Mouse (Mus musculus): ENCODE results near the gene Slc5a4a.
A peak's percentile ranks its signal among the peaks of the same experiment; 100 is the strongest.

Gene Slc5a4a

DNA sequence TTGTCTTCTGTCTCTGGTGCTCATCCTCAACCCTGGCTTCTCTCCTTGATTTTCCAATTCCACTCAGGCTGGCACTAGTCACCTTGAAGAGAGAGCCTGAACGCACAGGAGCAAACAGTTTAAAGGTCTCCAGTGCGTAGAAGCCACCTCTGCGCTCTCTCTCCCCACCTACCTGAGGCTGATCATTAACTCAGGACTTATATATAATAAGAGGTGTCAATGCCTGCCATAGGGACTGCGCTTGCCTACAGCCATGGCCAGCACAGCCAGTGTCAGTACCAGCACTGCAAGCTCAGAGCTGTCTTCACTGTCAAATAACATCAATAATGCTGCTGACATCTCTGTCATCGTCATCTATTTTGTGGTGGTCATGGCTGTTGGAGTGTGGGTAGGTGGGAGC, at the start of gene Slc5a4a:
Gene Slc5a4a, plus strand, starts transcription at position 174 of the 400 bp plus-strand sequence.
- no peak for DNase-seq (ENCODE audit: low spot score in 2 of 2)

DNA sequence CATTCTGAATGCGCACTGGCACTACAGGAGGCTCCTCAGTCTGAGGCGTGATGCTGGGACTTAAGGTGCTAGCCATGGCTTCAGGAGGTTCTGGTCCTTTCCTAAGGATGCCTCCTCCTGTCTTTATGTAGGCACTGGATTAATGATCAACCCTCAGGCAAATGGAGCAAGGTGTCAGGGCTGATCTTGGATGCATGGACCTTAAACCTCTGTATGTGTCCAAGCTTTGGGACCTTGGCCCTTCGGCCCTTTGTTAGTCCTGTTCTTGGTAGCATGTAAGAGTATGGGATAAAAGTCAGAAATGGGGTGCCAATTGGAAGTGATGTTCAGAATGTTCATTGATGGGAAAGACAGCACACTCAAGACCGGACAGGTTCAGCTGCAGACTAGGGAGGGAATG, 36.4 kb upstream of the Slc5a4a start, which contains the start of gene Slc5a4b:
Gene Slc5a4b, minus strand, starts transcription at position 101 of the 400 bp plus-strand sequence.
- no peak for DNase-seq (ENCODE audit: low spot score in 2 of 2)

DNA sequence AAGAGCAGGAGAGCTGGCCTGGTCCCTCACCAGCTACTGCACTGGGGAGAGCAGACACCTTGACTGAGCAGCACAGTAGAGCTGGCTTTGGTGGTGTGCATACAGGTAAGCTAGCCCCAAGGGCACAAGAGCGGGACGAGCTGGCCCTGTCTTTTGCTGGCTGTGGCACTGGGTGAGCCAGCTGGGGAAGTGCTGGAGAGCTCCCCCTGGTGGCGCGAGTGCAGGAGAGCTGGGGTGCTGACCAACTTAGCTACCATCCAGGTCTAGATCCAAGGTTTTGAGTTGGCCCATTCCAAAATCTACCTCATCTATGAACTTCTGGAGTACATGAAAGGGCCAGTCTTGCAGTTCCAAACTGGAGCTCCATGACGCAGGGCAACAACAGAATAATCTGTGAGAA, 29.3 kb upstream of the Slc5a4a start:
- DNase-seq (ENCODE audit: low spot score in 2 of 2): no peak

DNA sequence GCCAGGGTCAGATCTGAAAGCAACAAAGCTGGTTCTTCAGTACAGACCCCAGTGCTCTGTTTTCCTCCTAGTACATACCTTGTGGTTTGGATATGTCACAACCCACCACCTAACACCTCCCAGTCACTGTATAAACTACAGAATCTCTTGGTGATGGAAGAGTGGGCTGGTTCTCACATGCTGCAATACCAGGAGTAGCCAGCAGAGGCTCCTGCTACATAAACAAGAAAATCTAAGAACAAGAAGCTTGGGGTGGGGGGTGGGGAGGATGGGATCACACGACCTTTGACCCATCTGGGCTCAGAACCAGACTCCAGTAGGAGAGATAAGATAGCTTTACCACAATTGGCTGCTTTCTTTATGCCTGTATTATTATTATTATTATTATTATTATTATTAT, 28.5 kb upstream of the Slc5a4a start:
- no peak for DNase-seq (ENCODE audit: low spot score in 2 of 2)

DNA sequence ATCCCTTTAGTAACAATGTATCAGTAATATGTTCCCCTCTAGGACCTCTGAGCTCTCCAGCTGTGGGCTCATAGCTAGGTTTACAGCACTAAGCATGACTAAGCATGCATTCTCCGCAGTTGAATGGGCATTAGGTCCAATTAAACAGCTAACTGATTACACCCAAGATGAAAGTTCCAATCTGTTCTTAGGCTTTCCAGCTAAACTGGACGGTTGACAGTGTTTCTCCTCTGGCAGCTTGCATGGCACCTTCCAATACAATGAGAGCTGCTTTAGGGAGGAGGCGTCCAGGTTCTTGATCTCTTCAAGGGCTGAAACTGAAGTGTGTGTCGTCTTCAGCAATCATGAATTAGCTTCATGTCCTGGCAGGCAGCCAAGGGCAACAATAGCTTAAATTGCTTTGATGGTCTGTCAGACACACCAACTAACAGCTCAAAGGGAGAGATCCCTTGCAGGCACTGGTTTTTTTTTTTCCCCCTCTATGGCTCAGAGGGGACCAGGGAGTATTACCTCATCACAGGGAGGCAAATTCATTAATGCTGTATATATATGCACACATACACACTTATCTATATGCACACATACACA, 27.0 kb upstream of the Slc5a4a start:
- DNase-seq (ENCODE audit: low spot score in 2 of 2): no peak

DNA sequence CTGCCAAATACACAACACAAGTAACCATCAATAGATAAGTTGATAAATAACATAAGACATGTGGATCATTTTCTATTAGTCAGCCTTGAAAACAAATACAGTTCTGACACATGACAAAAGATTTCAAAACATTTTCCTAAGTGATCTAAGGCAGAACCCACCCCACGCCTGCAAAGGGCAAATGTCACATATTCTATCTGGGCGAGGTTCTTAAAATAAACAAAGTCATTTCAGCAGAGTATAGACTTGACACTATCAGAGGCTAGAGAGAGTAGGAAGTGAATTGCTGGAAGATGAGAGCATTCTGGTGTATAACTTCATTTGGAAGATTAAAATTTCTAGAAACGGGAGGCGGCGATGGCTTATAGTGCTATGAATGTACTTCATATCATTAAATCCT, 25.8 kb upstream of the Slc5a4a start:
- DNase-seq (ENCODE audit: low spot score in 2 of 2): no peak

DNA sequence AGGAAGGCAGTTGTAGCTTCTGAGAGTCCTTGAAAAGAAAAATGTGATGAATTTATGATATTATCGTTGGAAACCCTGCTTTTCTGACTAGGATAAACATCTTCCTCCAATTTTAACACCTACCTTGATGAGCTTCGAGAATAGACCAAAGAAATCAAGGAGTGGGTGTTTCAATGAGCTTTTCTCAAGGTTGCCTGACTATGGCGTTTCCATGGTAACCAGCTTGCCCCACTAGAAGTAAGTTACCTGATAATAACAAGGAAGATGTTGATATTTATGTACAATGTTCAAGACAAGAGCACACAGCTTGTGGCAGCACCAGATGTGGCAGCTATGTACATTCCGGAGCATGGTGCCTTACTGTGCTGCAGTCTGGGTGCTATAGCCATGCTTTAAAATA, 14.7 kb upstream of the Slc5a4a start:
- no peak for DNase-seq (ENCODE audit: low spot score in 2 of 2)

DNA sequence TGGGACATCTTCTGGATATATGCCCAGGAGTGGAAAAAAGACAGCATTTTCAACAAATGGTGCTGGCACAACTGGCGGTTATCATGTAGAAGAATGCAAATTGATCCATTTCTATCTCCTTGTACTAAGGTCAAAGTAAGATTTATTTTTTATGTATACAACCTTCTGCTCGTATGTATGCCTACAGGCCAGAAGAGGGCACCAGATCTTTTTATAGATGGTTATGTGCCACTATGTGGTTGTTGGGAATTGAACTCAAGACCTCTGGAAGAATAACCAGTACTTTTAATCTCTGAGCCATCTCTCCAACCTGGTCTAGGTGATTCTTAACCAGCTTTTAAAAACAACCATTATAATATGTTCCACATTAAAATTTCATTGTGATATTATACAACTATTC, 10.9 kb upstream of the Slc5a4a start:
- no peak for DNase-seq (ENCODE audit: low spot score in 2 of 2)

DNA sequence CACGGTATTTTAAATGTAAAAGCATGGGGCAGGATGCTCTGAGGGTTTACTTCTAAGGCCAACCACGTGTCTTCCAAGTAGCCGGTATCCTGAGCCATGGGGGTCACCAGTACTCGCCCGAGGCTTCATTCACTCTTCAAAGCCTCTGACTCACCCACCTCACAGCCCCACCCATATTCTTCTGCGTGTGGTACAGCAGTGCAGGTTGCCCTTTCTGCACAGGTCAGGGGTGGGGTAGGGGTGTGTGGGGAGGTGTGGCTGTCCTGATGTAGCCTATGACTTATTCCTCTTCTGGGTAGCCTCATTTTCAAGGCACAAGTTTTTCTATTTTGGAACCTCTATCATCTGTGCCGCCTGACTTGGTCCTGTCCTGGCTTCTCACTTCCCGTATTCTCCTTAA, 405 bp upstream of the Slc5a4a start:
- no peak for DNase-seq (ENCODE audit: low spot score in 2 of 2)

DNA sequence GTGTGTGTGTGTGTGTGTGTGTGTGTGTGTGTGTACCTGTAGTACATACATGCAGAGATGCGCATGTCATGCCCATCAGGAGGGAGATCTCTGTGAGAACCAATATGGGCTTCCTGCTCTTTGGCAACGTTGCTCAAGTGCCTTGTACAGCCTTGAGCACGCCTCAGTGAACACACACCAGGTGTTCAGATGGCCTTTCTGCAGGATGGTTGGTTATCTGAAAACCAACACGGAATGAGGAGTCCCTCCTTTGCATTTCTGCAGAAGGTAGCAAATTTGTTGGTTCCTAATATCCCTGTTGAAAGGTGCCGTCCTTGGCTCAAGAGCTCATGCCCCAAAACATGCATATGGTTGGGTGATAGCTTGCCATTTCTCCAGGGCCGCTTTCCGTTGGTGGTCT, 8.7 kb downstream of the Slc5a4a start:
- DNase-seq (ENCODE audit: low spot score in 2 of 2): no peak

DNA sequence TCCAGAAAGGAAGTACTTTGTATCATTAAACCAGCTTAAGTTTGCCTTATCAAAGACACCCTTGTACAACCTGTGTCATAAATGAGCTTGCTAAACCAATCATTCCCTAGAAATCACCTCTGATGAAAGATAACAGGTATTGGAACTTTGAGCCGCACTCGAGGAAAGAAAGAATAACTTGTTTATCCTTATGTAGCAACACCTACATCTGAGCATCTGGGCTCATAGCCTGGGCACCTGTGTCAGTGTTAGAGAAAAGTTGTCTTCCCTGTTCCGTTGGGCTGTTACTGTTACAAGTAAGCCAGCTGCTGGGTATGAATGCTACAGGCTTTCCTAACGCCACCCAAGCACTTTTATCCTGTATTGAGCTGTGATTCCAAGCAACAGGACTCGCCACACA, 10.3 kb downstream of the Slc5a4a start:
- no peak for DNase-seq (ENCODE audit: low spot score in 2 of 2)

DNA sequence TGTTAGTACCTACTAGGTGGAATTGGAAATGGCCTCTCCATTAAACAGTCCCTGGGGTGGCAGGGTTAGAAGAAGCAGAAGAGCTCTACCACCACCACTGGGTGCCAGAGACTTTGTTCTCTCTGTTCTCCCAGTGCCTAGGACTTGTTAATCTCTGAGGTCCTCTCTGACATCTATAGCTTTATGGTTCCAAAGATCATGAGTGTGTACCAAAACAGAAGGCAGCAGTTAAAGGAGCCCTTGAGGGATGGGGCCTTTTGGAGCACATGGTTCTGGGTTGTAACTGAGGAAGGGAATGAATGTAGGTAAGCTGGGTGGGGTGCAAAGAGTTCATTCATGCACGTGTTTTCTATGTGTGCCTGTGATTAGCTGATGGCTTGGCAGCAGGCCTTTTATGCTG, 10.8 kb downstream of the Slc5a4a start:
- no peak for DNase-seq (ENCODE audit: low spot score in 2 of 2)

DNA sequence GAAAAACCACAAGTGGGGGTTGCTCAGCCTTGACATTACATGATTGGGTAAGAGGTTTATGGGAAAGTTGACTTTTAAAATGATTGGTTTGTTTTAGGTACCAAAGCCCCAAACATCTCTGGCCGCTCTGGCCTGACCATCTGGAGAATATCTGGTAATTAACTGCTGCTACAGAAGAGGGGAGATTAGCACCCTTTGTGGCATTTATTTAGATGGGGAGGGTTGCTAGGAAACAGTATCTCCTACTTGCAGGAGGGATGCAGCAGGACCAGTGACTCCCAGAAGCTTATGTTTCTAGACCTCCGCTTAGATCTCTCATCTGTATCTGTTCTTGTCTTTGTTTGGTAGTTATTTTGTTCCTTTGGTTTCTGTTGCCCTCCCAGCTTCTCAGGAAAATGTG, 27.6 kb downstream of the Slc5a4a start:
- no peak for DNase-seq (ENCODE audit: low spot score in 2 of 2)

DNA sequence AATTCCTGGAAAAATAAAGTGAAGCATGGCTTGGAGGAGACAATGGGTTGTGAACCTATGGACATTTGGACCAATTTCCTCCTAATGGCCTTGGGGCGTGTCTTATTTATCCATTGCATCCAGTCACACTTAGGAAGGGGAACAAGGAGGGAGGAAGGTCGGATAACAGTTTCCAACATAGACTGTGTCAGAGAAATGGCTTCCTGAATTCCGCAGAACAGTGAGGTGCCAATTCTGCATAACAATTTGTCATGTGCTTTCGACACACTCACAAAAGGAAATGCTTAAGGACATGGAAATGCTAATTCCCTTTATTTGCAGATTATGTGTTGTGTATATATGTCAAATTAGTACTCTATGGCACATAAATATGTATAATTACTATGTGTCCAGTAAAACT, 38.0 kb downstream of the Slc5a4a start:
- no peak for DNase-seq (ENCODE audit: low spot score in 2 of 2)

DNA sequence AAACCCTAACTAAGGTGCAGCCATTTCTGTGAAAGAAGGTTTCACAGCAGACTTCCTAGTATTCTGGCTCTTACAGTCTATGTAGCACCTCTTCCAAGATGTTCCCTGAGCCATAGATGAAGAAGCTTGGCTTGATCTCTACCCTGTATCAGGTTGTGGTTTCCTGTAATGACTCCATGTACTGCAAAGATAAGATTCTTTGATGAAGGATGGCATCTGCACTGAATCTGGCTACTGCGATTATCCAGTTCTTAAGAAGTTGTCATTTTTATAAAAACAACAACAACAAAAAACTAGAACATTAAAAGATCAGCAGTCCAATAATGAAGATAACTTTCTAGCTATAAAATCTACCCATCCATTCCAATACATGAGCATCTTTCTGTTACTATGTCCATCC, 40.8 kb downstream of the Slc5a4a start:
- no peak for DNase-seq (ENCODE audit: low spot score in 2 of 2)

DNA sequence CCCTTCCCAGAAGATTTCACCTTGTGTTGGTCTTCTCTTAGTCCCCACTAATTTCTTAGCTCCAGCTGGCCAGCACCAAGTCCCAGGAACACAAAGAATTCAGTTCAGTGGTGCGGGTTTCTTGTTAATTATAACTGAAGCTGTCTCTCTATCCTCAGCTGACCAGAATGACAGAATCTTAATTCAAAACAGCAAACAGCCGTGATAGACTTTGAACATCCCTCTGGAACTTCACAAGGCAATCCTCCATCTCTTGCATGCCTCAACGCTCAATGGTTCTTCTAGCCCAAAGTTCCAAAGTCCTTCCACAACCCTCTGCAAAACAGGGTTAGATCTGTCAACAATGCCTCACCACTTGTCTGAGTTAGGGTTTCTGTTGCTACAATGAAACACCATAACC, 54.2 kb downstream of the Slc5a4a start:
- DNase-seq (ENCODE audit: low spot score in 2 of 2): no peak

DNA sequence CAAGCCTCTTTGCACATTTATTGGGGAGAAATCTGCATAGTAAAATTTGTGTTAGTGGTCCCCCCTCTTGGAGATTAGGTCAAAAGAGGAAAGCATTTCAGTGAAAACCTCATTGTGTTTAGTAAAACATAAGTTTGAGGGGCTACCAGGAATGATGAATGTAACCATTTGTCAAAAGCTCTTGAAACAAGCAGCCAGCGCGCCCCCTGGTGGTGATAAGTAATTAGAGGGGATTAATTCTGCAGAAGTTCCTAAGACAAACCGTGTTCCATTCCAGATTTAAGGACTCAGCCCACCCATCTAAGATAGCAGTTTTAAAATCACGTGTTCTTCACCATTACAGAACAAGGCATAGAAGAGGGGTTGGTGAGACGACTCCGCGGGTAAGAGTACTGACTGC, 54.7 kb downstream of the Slc5a4a start:
- DNase-seq (ENCODE audit: low spot score in 2 of 2): peak; percentile 64 to 66

DNA sequence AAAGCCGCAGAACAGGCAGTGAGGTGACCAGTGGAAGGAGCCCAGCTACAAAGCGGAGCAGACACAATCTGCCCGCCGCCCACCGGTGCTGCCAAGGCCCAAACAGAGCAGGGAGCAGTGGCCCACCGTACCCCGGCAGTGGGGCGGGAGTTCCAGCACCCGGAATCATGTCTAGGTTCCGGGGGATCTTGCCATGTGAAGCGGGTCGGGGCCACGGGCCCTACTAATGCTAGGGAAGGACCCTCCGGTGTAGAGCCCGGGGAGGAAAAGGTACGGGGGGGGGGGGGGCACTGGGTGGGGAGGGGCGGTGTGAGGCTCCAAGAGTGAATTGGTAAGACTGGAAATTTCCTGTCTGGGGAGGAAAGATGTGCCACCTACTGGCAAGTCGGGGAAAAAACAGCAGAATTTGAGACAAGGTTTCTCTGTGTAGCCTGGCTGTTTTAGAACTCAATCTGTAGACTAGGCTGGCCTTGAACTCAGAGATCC, 56.6 kb downstream of the Slc5a4a start:
- peak in 1 of 2 experiments; percentile 26 for DNase-seq (ENCODE audit: low spot score in 2 of 2)

DNA sequence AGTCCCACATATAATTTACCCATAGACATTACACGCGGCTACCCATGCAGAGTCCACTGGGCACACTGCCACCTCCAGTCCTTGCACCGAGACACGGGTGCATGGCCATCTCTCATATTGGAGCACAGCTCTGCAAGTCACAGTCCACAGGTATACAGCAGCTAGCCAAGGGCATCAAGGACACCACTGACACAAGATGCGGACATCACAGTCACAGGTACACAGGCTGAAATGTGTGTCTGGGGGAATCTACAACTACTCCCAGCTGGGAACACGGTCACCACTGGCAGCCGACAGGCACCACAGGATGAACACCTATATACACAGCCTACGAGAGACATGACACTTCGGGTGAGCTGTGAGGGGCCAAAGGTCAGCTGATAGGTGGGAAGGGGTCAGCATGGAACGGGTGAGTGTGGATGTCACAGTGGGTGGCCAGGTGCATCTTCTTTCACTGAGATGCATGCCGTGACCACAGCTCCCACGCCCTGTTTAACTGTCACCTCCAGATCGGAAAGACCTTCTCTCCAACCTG, 60.1 kb downstream of the Slc5a4a start:
- no peak for DNase-seq (ENCODE audit: low spot score in 2 of 2)

DNA sequence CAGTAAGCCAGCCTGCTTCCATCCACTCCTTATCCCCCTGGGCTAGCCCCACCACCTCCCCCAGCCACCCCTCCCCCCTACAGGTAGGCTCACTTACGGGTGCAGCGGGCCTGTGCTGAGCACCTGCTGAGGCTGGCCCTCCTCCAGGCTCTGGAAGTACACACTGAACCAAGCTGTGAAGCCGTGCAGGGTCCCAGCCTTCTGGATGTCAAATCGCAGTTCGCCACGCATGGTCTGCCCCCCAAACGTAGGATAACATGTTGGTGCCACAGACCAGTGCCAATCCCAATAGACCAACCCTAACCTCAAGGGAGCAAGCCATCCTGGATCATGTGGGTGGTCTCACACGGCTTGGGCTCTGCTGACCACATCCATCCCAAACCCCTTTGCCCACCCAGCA, 62.0 kb downstream of the Slc5a4a start:
- no peak for DNase-seq (ENCODE audit: low spot score in 2 of 2)

DNA sequence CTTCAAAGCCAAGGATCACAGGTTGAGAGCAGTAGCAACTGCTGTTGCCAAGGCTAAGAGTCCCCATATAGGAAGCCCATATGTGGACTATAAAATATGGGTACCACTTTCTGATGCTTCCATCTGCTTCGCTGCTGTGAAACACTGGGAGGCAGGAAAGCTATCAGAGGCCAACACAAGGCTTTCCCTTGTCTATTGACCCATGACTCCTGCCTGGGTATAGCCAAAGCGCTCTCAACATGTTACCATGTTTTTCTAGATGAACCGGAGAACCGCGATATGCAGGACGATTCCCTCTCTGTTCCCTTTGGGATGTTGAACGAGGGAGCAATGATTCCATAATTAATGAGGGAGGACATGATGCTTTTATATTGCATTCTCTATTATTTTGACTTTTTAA, 63.6 kb downstream of the Slc5a4a start:
- DNase-seq (ENCODE audit: low spot score in 2 of 2): no peak

DNA sequence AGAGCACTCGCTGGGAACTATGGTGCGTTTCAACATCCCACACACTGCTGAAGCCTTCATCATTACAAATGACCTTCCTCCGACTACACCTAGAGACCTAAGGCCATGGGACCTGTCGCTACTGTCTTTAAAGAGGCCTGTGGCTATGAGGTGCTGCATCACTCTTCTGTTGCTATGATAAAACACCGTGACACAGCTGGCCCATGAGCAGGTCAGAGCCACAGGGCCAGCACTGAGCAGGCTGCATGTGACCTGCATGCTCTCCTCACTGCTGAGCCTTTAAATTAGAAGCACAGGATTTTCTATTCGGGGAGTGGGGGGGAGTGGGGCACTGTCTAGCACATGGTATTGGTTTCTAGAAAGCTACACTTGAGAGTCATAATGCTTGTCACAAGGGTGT, 64.9 kb downstream of the Slc5a4a start:
- DNase-seq (ENCODE audit: low spot score in 2 of 2): no peak

DNA sequence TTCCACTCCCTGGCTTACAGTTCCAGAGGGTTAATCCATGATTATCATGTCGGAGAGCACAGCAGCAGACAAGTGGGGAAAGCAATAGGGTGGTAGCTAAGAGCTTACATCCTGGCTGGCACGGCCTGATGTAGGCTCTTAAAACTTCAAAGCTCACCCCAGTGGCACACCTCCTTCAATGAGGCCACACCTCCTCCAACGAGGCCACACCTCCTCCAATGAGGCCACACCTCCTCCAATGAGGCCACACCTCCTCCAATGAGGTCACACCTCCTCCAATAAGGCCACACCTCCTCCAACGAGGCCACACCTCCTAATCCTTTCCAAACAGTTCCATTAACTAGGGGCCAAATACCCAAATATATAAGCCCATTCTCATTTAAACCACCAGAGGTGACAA, 66.9 kb downstream of the Slc5a4a start:
- DNase-seq (ENCODE audit: low spot score in 2 of 2): no peak

DNA sequence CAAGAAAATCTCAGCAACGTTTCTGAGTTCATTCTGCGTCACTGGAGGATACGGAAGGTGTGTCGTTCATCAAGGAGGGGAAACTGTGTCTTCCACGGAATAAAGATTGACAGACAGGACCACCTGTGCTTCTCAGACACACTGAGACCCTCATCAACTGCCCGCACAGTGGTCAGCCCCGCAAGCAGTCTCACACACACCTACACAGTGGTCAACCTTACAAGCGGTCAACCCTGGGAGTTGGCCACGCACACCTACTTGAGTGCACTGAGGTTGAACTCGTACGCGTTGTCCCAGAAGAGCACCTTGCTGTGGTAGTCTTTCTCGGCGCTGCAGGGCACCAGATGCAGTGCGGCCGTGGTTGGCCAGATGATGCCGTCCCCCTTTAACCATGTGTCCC, 69.8 kb downstream of the Slc5a4a start:
- no peak for DNase-seq (ENCODE audit: low spot score in 2 of 2)

All from frontal cortex, postnatal 36 days (tissue).